Mouse (Mus musculus): ENCODE results near the gene Klhl5. TPM values are rescaled to one million over a fixed set of nuclear protein-coding genes. Genes with fewer than 3 reads are reported as not detected.

The Klhl5 gene
- polyA plus RNA-seq, 1 experiment: 11.3 TPM

GRCm38 (mm10) chr5:65146749-65147148, 39.4 kb downstream of the Klhl5 start:
- no peak overlapping the region for H3K4me3 ChIP-seq (ENCODE audit: control insufficient read depth, insufficient read depth, low read length)
- no peak for TF ChIP-seq POLR2A (IDR thresholded peaks at IDR 0.05; ENCODE audit: control insufficient read depth, extremely low read depth, insufficient read depth, low read length, poor library complexity)
- TF ChIP-seq CTCF (IDR thresholded peaks at IDR 0.05; ENCODE audit: borderline replicate concordance, control insufficient read depth, extremely low read depth, insufficient read depth, low read length, poor library complexity): no peak
- H3K27me3 ChIP-seq (ENCODE audit: control insufficient read depth, insufficient read depth, low read length): no peaks in the 10 kb centered on the region
- H3K36me3 ChIP-seq (ENCODE audit: control insufficient read depth, insufficient read depth, low read length): no peaks in the 10 kb centered on the region
- H3K4me1 ChIP-seq (replicated peaks; ENCODE audit: control insufficient read depth, insufficient read depth, low read length): no peaks in the 10 kb centered on the region
- no peak for DNase-seq
- WGBS: 97% methylated on average over 6 of the region's 6 CpGs
- H3K27ac ChIP-seq (ENCODE audit: control insufficient read depth, insufficient read depth, low read length): no peak overlapping the region

- Histone ChIP-seq H3K27me3 (ENCODE audit: control insufficient read depth, insufficient read depth, low read length) (no peaks in the 10 kb centered on the region), H3K27ac (ENCODE audit: control insufficient read depth, insufficient read depth, low read length) (no peak overlapping the region), H3K36me3 (ENCODE audit: control insufficient read depth, insufficient read depth, low read length) (no peaks in the 10 kb centered on the region), H3K4me1 (replicated peaks; ENCODE audit: control insufficient read depth, insufficient read depth, low read length) (no peaks in the 10 kb centered on the region), H3K4me3 (ENCODE audit: control insufficient read depth, insufficient read depth, low read length) (no peak overlapping the region)
- DNase-seq: no peak
- TF ChIP-seq POLR2A (IDR thresholded peaks at IDR 0.05; ENCODE audit: control insufficient read depth, extremely low read depth, insufficient read depth, low read length, poor library complexity): no peak
- no peak for TF ChIP-seq CTCF (IDR thresholded peaks at IDR 0.05; ENCODE audit: borderline replicate concordance, control insufficient read depth, extremely low read depth, insufficient read depth, low read length, poor library complexity)
- WGBS: 97% methylated on average over 6 of the region's 6 CpGs
Measured at GRCm38 (mm10) chr5:65149706-65150105, 42.4 kb downstream of the Klhl5 start.

GRCm38 (mm10) chr5:65150376-65150955, 43.1 kb downstream of the Klhl5 start:
- H3K4me3 ChIP-seq (ENCODE audit: control insufficient read depth, insufficient read depth, low read length): no peak overlapping the region
- H3K4me1 ChIP-seq (replicated peaks; ENCODE audit: control insufficient read depth, insufficient read depth, low read length): no peaks in the 10 kb centered on the region
- no peak overlapping the region for H3K27ac ChIP-seq (ENCODE audit: control insufficient read depth, insufficient read depth, low read length)
- no peak for DNase-seq
- H3K27me3 ChIP-seq (ENCODE audit: control insufficient read depth, insufficient read depth, low read length): no peaks in the 10 kb centered on the region
- 95% methylated on average over 8 of the region's 8 CpGs for WGBS
- TF ChIP-seq POLR2A (IDR thresholded peaks at IDR 0.05; ENCODE audit: control insufficient read depth, extremely low read depth, insufficient read depth, low read length, poor library complexity): no peak
- TF ChIP-seq CTCF (IDR thresholded peaks at IDR 0.05; ENCODE audit: borderline replicate concordance, control insufficient read depth, extremely low read depth, insufficient read depth, low read length, poor library complexity): no peak
- no peaks in the 10 kb centered on the region for H3K36me3 ChIP-seq (ENCODE audit: control insufficient read depth, insufficient read depth, low read length)

GRCm38 (mm10) chr5:65151276-65151675, 43.9 kb downstream of the Klhl5 start:
- H3K27me3 ChIP-seq (ENCODE audit: control insufficient read depth, insufficient read depth, low read length): no peaks in the 10 kb centered on the region
- no peak for TF ChIP-seq CTCF (IDR thresholded peaks at IDR 0.05; ENCODE audit: borderline replicate concordance, control insufficient read depth, extremely low read depth, insufficient read depth, low read length, poor library complexity)
- TF ChIP-seq POLR2A (IDR thresholded peaks at IDR 0.05; ENCODE audit: control insufficient read depth, extremely low read depth, insufficient read depth, low read length, poor library complexity): no peak
- 97% methylated on average over 3 of the region's 3 CpGs for WGBS
- H3K4me3 ChIP-seq (ENCODE audit: control insufficient read depth, insufficient read depth, low read length): no peak overlapping the region
- DNase-seq: no peak
- no peaks in the 10 kb centered on the region for H3K36me3 ChIP-seq (ENCODE audit: control insufficient read depth, insufficient read depth, low read length)
- H3K4me1 ChIP-seq (replicated peaks; ENCODE audit: control insufficient read depth, insufficient read depth, low read length): no peaks in the 10 kb centered on the region
- H3K27ac ChIP-seq (ENCODE audit: control insufficient read depth, insufficient read depth, low read length): no peak overlapping the region

GRCm38 (mm10) chr5:65151767-65152166, 44.4 kb downstream of the Klhl5 start:
- WGBS: 97% methylated on average over 5 of the region's 5 CpGs
- H3K4me1 ChIP-seq (replicated peaks; ENCODE audit: control insufficient read depth, insufficient read depth, low read length): no peaks in the 10 kb centered on the region
- H3K27ac ChIP-seq (ENCODE audit: control insufficient read depth, insufficient read depth, low read length): no peak overlapping the region
- H3K4me3 ChIP-seq (ENCODE audit: control insufficient read depth, insufficient read depth, low read length): no peak overlapping the region
- H3K36me3 ChIP-seq (ENCODE audit: control insufficient read depth, insufficient read depth, low read length): no peaks in the 10 kb centered on the region
- TF ChIP-seq CTCF (IDR thresholded peaks at IDR 0.05; ENCODE audit: borderline replicate concordance, control insufficient read depth, extremely low read depth, insufficient read depth, low read length, poor library complexity) (no peak), POLR2A (IDR thresholded peaks at IDR 0.05; ENCODE audit: control insufficient read depth, extremely low read depth, insufficient read depth, low read length, poor library complexity) (no peak)
- no peak for DNase-seq
- H3K27me3 ChIP-seq (ENCODE audit: control insufficient read depth, insufficient read depth, low read length): no peaks in the 10 kb centered on the region

GRCm38 (mm10) chr5:65154287-65154686, 46.9 kb downstream of the Klhl5 start:
- WGBS: 82% methylated on average over 6 of the region's 6 CpGs

GRCm38 (mm10) chr5:65156853-65157252, 49.5 kb downstream of the Klhl5 start:
- DNase-seq: peak; percentile 58
- no peak for TF ChIP-seq POLR2A (IDR thresholded peaks at IDR 0.05; ENCODE audit: control insufficient read depth, extremely low read depth, insufficient read depth, low read length, poor library complexity)
- peak; percentile 77; the same call in 1 of the 2 replicates for TF ChIP-seq CTCF (IDR thresholded peaks at IDR 0.05; ENCODE audit: borderline replicate concordance, control insufficient read depth, extremely low read depth, insufficient read depth, low read length, poor library complexity)
- H3K27me3 ChIP-seq (ENCODE audit: control insufficient read depth, insufficient read depth, low read length): no peaks in the 10 kb centered on the region
- H3K4me1 ChIP-seq (replicated peaks; ENCODE audit: control insufficient read depth, insufficient read depth, low read length): no peaks in the 10 kb centered on the region
- H3K27ac ChIP-seq (ENCODE audit: control insufficient read depth, insufficient read depth, low read length): no peak overlapping the region
- no peak overlapping the region for H3K4me3 ChIP-seq (ENCODE audit: control insufficient read depth, insufficient read depth, low read length)
- no peaks in the 10 kb centered on the region for H3K36me3 ChIP-seq (ENCODE audit: control insufficient read depth, insufficient read depth, low read length)
- 87% methylated on average over 2 of the region's 2 CpGs for WGBS

More at GRCm38 (mm10) chr5:65154287-65154686, 46.9 kb downstream of the Klhl5 start:
- TF ChIP-seq CTCF (IDR thresholded peaks at IDR 0.05; ENCODE audit: borderline replicate concordance, control insufficient read depth, extremely low read depth, insufficient read depth, low read length, poor library complexity) (no peak), POLR2A (IDR thresholded peaks at IDR 0.05; ENCODE audit: control insufficient read depth, extremely low read depth, insufficient read depth, low read length, poor library complexity) (no peak)
- H3K4me1 ChIP-seq (replicated peaks; ENCODE audit: control insufficient read depth, insufficient read depth, low read length): no peaks in the 10 kb centered on the region
- no peaks in the 10 kb centered on the region for H3K36me3 ChIP-seq (ENCODE audit: control insufficient read depth, insufficient read depth, low read length)
- H3K4me3 ChIP-seq (ENCODE audit: control insufficient read depth, insufficient read depth, low read length): no peak overlapping the region
- H3K27ac ChIP-seq (ENCODE audit: control insufficient read depth, insufficient read depth, low read length): no peak overlapping the region
- H3K27me3 ChIP-seq (ENCODE audit: control insufficient read depth, insufficient read depth, low read length): no peaks in the 10 kb centered on the region
- no peak for DNase-seq

All from thymus, adult 2 months (tissue).